Mouse (Mus musculus): ENCODE results near the gene Zcwpw1. TPM values are rescaled to one million over a fixed set of nuclear protein-coding genes. Genes with fewer than 3 reads are reported as not detected.

The Zcwpw1 gene
- polyA plus RNA-seq, 1 experiment from 2014 or later: 14.4 TPM

DNA sequence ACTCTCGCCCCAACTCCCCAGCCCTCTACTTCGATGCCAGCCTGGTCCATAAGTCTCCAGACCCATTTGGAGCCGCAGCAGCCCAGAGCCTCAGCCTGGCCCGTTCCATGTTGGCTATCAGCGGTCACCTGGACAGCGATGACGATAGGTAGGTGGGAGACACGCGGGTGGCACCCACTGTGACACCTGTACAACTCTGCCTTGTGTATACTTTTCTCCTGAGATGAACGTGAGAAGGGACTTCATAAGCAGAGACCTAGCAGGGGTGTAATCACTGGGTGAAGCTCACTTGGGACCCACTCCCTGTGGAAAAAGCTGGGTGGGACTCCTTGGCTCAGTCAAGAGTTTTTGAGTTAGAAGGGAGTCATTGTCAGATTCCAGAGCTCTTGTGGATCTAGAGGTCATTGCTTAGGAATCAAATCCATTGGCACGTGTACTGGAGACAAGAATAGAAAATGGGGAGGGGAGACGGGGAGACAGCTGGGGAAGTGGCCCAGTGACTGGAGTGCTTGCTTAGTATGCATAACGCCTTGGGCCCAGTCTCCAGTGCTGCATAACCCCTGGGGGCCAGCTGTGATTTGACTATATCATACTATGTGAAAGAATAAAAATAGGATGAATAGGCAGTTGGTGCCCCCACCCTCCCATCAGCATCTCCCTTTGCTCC is 36.2 kb upstream of the Zcwpw1 start:
- no peak overlapping the region for H3K9ac ChIP-seq (ENCODE audit: low read length)
- H3K4me2 ChIP-seq (ENCODE audit: low read length): no peak overlapping the region
- H3K4me1 ChIP-seq (replicated peaks; ENCODE audit: control insufficient read depth, insufficient read depth, low read length): peaks cover 22% of the 10 kb centered on the region
- no peak for ATAC-seq (replicated peaks; ENCODE audit: low FRiP score, low TSS enrichment, low read depth)
- H3K27me3 ChIP-seq (replicated peaks; ENCODE audit: control insufficient read depth, insufficient read depth, low read length): no peaks in the 10 kb centered on the region
- no peak for DNase-seq (ENCODE audit: low spot score)
- no peaks in the 10 kb centered on the region for H3K9me3 ChIP-seq (ENCODE audit: control insufficient read depth, low read length)
- WGBS: 92% methylated on average over 13 of the region's 13 CpGs
- H3K27ac ChIP-seq (ENCODE audit: low read depth): no peak overlapping the region
- no peak overlapping the region for H3K4me3 ChIP-seq (ENCODE audit: low read depth, low read length)
- peaks cover 42% of the 10 kb centered on the region for H3K36me3 ChIP-seq (ENCODE audit: control insufficient read depth, insufficient read depth, low read length)

DNA sequence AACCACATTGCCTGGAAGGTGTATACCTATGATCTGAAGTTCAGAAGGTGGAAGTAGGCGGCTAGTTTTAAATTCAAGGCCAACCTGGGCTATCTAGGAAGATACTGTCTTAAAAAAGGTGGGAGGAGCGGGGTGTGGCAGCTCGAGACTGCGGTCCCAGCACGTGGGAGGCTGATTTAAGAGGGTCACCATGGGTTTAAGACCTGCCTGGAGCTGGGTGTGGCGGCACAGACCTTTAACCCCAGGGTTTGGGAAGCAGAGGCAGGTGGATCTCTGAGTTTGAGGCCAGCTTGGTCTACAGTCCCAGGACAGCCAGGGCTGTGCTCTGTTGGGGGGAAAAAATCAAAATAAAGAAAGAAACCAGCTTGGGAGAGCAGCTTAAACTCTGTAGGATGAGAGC is 35.6 kb upstream of the Zcwpw1 start:
- H3K36me3 ChIP-seq (ENCODE audit: control insufficient read depth, insufficient read depth, low read length): peaks cover 47% of the 10 kb centered on the region
- H3K4me1 ChIP-seq (replicated peaks; ENCODE audit: control insufficient read depth, insufficient read depth, low read length): peaks cover 22% of the 10 kb centered on the region
- H3K27ac ChIP-seq (ENCODE audit: low read depth): no peak overlapping the region
- no peak overlapping the region for H3K9ac ChIP-seq (ENCODE audit: low read length)
- DNase-seq (ENCODE audit: low spot score) (no peak), ATAC-seq (replicated peaks; ENCODE audit: low FRiP score, low TSS enrichment, low read depth) (no peak)
- H3K9me3 ChIP-seq (ENCODE audit: control insufficient read depth, low read length): no peaks in the 10 kb centered on the region
- H3K4me2 ChIP-seq (ENCODE audit: low read length): no peak overlapping the region
- no peak overlapping the region for H3K4me3 ChIP-seq (ENCODE audit: low read depth, low read length)
- WGBS: 88% methylated on average over 6 of the region's 6 CpGs
- H3K27me3 ChIP-seq (replicated peaks; ENCODE audit: control insufficient read depth, insufficient read depth, low read length): no peaks in the 10 kb centered on the region

DNA sequence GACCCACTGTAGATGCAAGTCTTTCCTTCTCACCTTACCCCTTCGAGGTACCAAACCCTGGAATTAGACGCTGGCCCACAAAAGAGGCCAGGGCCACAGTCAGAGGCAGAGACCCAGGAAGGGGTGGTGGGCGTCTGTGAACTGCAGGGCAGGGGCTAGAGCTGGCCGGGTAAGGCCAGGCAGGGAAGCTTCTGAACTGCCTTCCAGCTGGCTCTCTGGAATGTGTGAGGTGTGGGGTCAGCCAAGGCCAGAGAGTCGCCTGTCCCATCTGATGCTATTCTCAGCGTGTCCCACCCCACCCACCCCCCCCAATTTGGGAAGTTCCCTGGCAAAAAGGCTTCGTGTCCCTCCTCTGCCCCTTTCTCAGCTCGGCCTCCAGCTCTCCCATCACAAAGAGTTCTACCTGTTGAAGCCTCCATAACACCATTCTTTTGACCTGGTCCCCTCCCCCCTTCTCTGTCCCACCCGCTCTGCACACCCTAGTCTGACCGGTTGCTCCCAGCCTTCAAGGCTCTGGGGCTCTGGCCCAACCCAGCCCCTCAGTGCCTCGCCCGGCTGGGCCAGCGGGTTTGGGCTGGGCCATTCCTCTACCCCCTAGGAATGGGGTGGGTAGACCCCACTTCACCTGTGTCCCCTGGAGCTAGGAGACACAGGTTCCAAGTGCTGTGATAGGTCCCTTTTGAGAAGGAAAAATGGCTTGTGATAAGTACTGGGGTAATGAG is 34.3 kb upstream of the Zcwpw1 start:
- Histone ChIP-seq H3K36me3 (ENCODE audit: control insufficient read depth, insufficient read depth, low read length) (peaks cover 57% of the 10 kb centered on the region), H3K4me3 (ENCODE audit: low read depth, low read length) (no peak overlapping the region), H3K27ac (ENCODE audit: low read depth) (no peak overlapping the region), H3K4me1 (replicated peaks; ENCODE audit: control insufficient read depth, insufficient read depth, low read length) (peaks cover 14% of the 10 kb centered on the region), H3K9me3 (ENCODE audit: control insufficient read depth, low read length) (no peaks in the 10 kb centered on the region), H3K9ac (ENCODE audit: low read length) (no peak overlapping the region), H3K4me2 (ENCODE audit: low read length) (no peak overlapping the region), H3K27me3 (replicated peaks; ENCODE audit: control insufficient read depth, insufficient read depth, low read length) (no peaks in the 10 kb centered on the region)
- 71% methylated on average over 13 of the region's 13 CpGs for WGBS
- no peak for DNase-seq (ENCODE audit: low spot score)
- no peak for ATAC-seq (replicated peaks; ENCODE audit: low FRiP score, low TSS enrichment, low read depth)

DNA sequence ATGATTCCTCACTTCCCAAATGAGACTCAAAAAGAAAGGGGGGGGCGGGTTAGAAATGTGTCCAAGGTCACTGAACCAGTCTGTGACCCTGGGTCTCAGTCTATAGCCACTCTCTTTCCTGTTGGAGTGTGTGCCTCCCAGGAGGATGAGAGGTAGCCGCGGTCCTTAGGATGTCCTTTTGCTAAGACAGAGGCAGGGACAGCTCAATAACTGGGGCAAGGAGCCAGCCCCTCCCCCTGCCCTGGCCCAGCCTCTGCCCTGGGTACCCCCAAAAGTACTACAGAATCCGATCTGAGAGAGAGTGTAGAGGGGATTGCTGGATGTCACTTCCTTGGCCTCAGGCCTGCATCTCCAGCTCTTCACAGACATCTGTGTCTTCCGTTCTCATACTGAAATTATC is 32.2 kb upstream of the Zcwpw1 start:
- no peak overlapping the region for H3K4me2 ChIP-seq (ENCODE audit: low read length)
- no peak overlapping the region for H3K9ac ChIP-seq (ENCODE audit: low read length)
- ATAC-seq (replicated peaks; ENCODE audit: low FRiP score, low TSS enrichment, low read depth): no peak
- WGBS: 90% methylated on average over 5 of the region's 5 CpGs
- no peak overlapping the region for H3K27ac ChIP-seq (ENCODE audit: low read depth)
- DNase-seq (ENCODE audit: low spot score): no peak
- H3K27me3 ChIP-seq (replicated peaks; ENCODE audit: control insufficient read depth, insufficient read depth, low read length): no peaks in the 10 kb centered on the region
- H3K9me3 ChIP-seq (ENCODE audit: control insufficient read depth, low read length): no peaks in the 10 kb centered on the region
- peaks cover 66% of the 10 kb centered on the region for H3K36me3 ChIP-seq (ENCODE audit: control insufficient read depth, insufficient read depth, low read length)
- no peak overlapping the region for H3K4me3 ChIP-seq (ENCODE audit: low read depth, low read length)
- H3K4me1 ChIP-seq (replicated peaks; ENCODE audit: control insufficient read depth, insufficient read depth, low read length): no peaks in the 10 kb centered on the region

DNA sequence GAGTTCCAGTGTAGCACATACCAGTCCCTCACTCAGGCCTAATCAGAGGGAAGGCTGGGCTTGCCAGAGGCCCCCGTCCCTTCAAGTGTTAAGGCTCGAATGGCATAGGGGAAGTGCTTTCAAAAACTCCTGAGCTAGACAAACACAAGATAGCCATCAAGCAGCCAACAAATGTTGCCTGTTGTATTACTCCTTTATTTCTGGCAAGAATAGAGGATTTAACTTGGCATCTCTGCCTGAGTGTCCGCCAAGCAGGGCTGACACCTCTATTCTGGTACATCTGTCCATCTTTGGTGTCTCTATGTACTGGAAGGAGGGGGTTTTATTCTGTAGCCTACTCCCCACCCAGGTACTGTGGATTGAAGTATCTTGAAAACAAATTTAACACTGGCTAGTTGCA is 31.5 kb upstream of the Zcwpw1 start:
- H3K27ac ChIP-seq (ENCODE audit: low read depth): no peak overlapping the region
- no peaks in the 10 kb centered on the region for H3K27me3 ChIP-seq (replicated peaks; ENCODE audit: control insufficient read depth, insufficient read depth, low read length)
- H3K36me3 ChIP-seq (ENCODE audit: control insufficient read depth, insufficient read depth, low read length): peaks cover 64% of the 10 kb centered on the region
- 77% methylated on average over 3 of the region's 3 CpGs for WGBS
- no peak overlapping the region for H3K4me3 ChIP-seq (ENCODE audit: low read depth, low read length)
- H3K9ac ChIP-seq (ENCODE audit: low read length): no peak overlapping the region
- no peaks in the 10 kb centered on the region for H3K9me3 ChIP-seq (ENCODE audit: control insufficient read depth, low read length)
- H3K4me2 ChIP-seq (ENCODE audit: low read length): no peak overlapping the region
- no peaks in the 10 kb centered on the region for H3K4me1 ChIP-seq (replicated peaks; ENCODE audit: control insufficient read depth, insufficient read depth, low read length)
- ATAC-seq (replicated peaks; ENCODE audit: low FRiP score, low TSS enrichment, low read depth): no peak
- no peak for DNase-seq (ENCODE audit: low spot score)

DNA sequence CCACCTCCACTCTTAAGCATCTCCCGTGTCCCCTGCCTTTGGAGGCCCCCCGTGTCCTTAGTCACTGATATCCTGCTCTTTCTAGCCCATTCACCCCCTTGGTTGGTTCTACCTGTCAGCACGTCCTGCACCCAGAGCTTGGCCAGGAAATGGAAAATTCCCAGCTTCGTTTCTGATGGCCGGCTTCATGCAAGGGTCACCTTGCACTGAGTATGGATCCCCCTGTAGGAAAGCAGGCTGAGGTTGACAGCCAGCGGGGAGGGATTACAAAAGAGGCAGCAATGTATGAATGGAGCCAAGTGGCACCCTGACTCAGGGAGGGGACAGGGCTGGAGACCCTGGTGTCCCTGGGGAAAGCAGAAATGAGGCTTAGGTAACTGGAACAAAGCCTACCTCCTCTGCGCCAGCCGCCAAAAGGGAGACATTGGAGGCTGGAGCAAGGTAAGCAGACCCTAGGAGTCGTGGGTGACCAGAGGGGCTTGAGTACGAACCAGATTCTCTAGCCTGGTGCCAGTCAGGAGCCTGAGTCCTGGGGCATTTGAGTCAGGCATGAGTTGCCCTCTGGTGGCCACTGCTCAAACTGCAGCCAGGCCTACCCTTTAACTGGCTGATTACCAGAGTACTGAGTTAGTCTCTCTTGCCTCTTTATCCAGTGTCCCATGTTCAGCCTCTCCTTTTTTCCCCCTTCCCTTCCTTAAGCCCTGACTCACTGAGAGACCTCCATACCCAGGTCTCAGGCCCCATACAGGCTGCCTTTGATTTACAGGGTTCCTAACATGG is 30.5 kb upstream of the Zcwpw1 start:
- no peaks in the 10 kb centered on the region for H3K27me3 ChIP-seq (replicated peaks; ENCODE audit: control insufficient read depth, insufficient read depth, low read length)
- H3K4me1 ChIP-seq (replicated peaks; ENCODE audit: control insufficient read depth, insufficient read depth, low read length): no peaks in the 10 kb centered on the region
- DNase-seq (ENCODE audit: low spot score) (peak; percentile 95), ATAC-seq (replicated peaks; ENCODE audit: low FRiP score, low TSS enrichment, low read depth) (peak; percentile 36; the same call in 1 of the 2 replicates)
- no peak overlapping the region for H3K4me2 ChIP-seq (ENCODE audit: low read length)
- no peak overlapping the region for H3K27ac ChIP-seq (ENCODE audit: low read depth)
- H3K9me3 ChIP-seq (ENCODE audit: control insufficient read depth, low read length): no peaks in the 10 kb centered on the region
- WGBS: 46% methylated on average over 10 of the region's 10 CpGs
- peaks cover 55% of the 10 kb centered on the region for H3K36me3 ChIP-seq (ENCODE audit: control insufficient read depth, insufficient read depth, low read length)
- H3K9ac ChIP-seq (ENCODE audit: low read length): no peak overlapping the region
- no peak overlapping the region for H3K4me3 ChIP-seq (ENCODE audit: low read depth, low read length)

DNA sequence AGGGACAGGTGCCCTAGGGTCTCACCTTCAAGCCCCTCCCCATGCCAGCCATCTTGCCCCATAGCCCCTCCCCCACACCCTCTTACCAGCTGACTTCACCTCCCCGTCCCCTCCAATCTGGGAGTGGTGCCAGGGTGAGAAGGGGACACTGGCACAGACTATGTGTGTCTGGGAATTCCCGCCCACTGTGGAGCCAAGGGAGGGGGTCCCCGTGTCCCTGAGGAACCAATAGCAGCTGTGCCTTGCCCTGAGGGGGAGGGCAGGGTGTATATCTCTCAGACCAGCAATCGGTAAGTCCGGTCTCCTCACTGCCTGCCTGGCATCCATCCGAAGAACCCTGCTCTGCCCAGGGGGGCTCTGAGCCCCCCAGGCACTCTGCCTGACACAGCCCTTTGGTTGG is 29.7 kb upstream of the Zcwpw1 start:
- no peak overlapping the region for H3K9ac ChIP-seq (ENCODE audit: low read length)
- H3K27me3 ChIP-seq (replicated peaks; ENCODE audit: control insufficient read depth, insufficient read depth, low read length): no peaks in the 10 kb centered on the region
- H3K27ac ChIP-seq (ENCODE audit: low read depth): no peak overlapping the region
- no peak overlapping the region for H3K4me2 ChIP-seq (ENCODE audit: low read length)
- peaks cover 48% of the 10 kb centered on the region for H3K36me3 ChIP-seq (ENCODE audit: control insufficient read depth, insufficient read depth, low read length)
- no peak for DNase-seq (ENCODE audit: low spot score)
- no peak overlapping the region for H3K4me3 ChIP-seq (ENCODE audit: low read depth, low read length)
- H3K9me3 ChIP-seq (ENCODE audit: control insufficient read depth, low read length): no peaks in the 10 kb centered on the region
- no peak for ATAC-seq (replicated peaks; ENCODE audit: low FRiP score, low TSS enrichment, low read depth)
- H3K4me1 ChIP-seq (replicated peaks; ENCODE audit: control insufficient read depth, insufficient read depth, low read length): no peaks in the 10 kb centered on the region
- 85% methylated on average over 6 of the region's 6 CpGs for WGBS

DNA sequence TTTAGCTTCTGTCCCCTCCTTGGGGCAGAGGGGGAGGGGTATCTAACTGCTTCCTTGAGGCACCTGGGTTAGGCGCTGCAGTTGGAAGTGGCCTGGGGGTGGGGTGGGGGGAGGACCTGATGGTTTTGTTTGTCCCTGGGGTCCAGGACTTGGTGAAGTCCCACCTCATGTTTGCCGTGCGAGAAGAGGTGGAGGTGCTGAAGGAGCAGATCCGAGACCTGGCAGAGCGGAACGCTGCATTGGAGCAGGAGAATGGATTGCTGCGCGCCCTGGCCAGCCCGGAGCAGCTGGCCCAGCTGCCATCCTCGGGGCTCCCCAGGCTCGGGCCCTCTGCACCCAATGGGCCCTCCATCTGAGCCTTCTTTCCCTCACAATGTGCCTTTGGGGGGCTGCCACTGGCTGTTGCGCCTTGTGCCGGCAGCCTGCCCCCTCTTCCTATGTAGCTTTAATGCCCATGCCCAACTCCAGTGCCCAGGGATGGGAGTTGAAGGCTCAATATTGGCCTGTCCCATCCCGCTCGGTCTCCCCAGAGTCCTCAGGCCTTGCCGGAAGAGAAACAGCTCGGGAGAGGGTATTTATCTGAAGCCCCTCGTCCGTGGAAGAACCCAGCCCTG is 28.6 kb upstream of the Zcwpw1 start:
- H3K27me3 ChIP-seq (replicated peaks; ENCODE audit: control insufficient read depth, insufficient read depth, low read length): no peaks in the 10 kb centered on the region
- no peaks in the 10 kb centered on the region for H3K9me3 ChIP-seq (ENCODE audit: control insufficient read depth, low read length)
- WGBS: 90% methylated on average over 19 of the region's 19 CpGs
- H3K27ac ChIP-seq (ENCODE audit: low read depth): no peak overlapping the region
- peaks cover 38% of the 10 kb centered on the region for H3K36me3 ChIP-seq (ENCODE audit: control insufficient read depth, insufficient read depth, low read length)
- no peak overlapping the region for H3K9ac ChIP-seq (ENCODE audit: low read length)
- no peak overlapping the region for H3K4me3 ChIP-seq (ENCODE audit: low read depth, low read length)
- no peak for DNase-seq (ENCODE audit: low spot score)
- no peaks in the 10 kb centered on the region for H3K4me1 ChIP-seq (replicated peaks; ENCODE audit: control insufficient read depth, insufficient read depth, low read length)
- no peak for ATAC-seq (replicated peaks; ENCODE audit: low FRiP score, low TSS enrichment, low read depth)
- H3K4me2 ChIP-seq (ENCODE audit: low read length): no peak overlapping the region
